Mouse (Mus musculus): ENCODE measurements around the gene Nod2.

Nod2 gene

GRCm38 (mm10) chr8:88646837-88647778 lies at the start of gene Nod2:
TSS of gene Nod2 (plus strand) at chr8:88647315.
- DNase-seq (ENCODE audit: low read depth) = peak; percentile 67

GRCm38 (mm10) chr8:88598578-88598977 lies 48.5 kb upstream of the Nod2 start:
- DNase-seq (ENCODE audit: low read depth) = no peak

GRCm38 (mm10) chr8:88599491-88599890 lies 47.6 kb upstream of the Nod2 start:
- no peak for DNase-seq (ENCODE audit: low read depth)

- no peak for DNase-seq (ENCODE audit: low read depth)
These were observed 43.6 kb upstream of the Nod2 start for GRCm38 (mm10) chr8:88603446-88603989.

GRCm38 (mm10) chr8:88604065-88605038 lies 42.8 kb upstream of the Nod2 start:
- DNase-seq (ENCODE audit: low read depth) = peak; percentile 37

- no peak for DNase-seq (ENCODE audit: low read depth)
These were observed 41.6 kb upstream of the Nod2 start for GRCm38 (mm10) chr8:88605361-88606040.

GRCm38 (mm10) chr8:88609036-88609435 lies 38.1 kb upstream of the Nod2 start:
- no peak for DNase-seq (ENCODE audit: low read depth)

- no peak for DNase-seq (ENCODE audit: low read depth)
These were observed 36.8 kb upstream of the Nod2 start for GRCm38 (mm10) chr8:88610271-88610670.

- DNase-seq (ENCODE audit: low read depth) = no peak
These were observed 32.1 kb upstream of the Nod2 start for GRCm38 (mm10) chr8:88614981-88615380.

GRCm38 (mm10) chr8:88618612-88619011 lies 28.5 kb upstream of the Nod2 start:
- DNase-seq (ENCODE audit: low read depth) = no peak

GRCm38 (mm10) chr8:88619513-88619912 lies 27.6 kb upstream of the Nod2 start:
- DNase-seq (ENCODE audit: low read depth) = peak; percentile 46

- no peak for DNase-seq (ENCODE audit: low read depth)
These were observed 26.2 kb upstream of the Nod2 start for GRCm38 (mm10) chr8:88620931-88621330.

GRCm38 (mm10) chr8:88621408-88621807 lies 25.7 kb upstream of the Nod2 start:
- DNase-seq (ENCODE audit: low read depth) = peak; percentile 79

- DNase-seq (ENCODE audit: low read depth) = no peak
These were observed 23.8 kb upstream of the Nod2 start for GRCm38 (mm10) chr8:88623351-88623750.

- DNase-seq (ENCODE audit: low read depth) = no peak
These were observed 22.8 kb upstream of the Nod2 start for GRCm38 (mm10) chr8:88624276-88624675.

- DNase-seq (ENCODE audit: low read depth) = no peak
These were observed 20.7 kb upstream of the Nod2 start for GRCm38 (mm10) chr8:88626433-88626832.

GRCm38 (mm10) chr8:88626940-88627264 lies 20.2 kb upstream of the Nod2 start:
- no peak for DNase-seq (ENCODE audit: low read depth)

GRCm38 (mm10) chr8:88627265-88627991 lies 19.7 kb upstream of the Nod2 start:
- no peak for DNase-seq (ENCODE audit: low read depth)

- DNase-seq (ENCODE audit: low read depth) = no peak
These were observed 18.9 kb upstream of the Nod2 start for GRCm38 (mm10) chr8:88628001-88628774.

- no peak for DNase-seq (ENCODE audit: low read depth)
These were observed 16.9 kb upstream of the Nod2 start for GRCm38 (mm10) chr8:88630225-88630624.
